Mouse (Mus musculus) heart, adult 18-20 months (tissue): ENCODE measurements around the gene Nup210. TPM values are rescaled to one million over a fixed set of nuclear protein-coding genes. Genes with fewer than 3 reads are reported as not detected.

ENCODE experiments used
- total RNA-seq, 2 experiments: library from RNA; stranded (reverse); gene quantifications; 2 replicates each; pipeline ENCODE4 v1.2.3; 2021

The Nup210 gene
- total RNA-seq, 2 experiments from 2014 or later, result 2.6 to 6.9 TPM

Other genes with a start within 250 kb of the Nup210 start
- gene Iqsec1, start 128.1 kb downstream of the Nup210 start, total RNA-seq, result 100 to 1,000 TPM; 133 to 153 TPM
- gene Hdac11, start 39.8 kb upstream of the Nup210 start, total RNA-seq, result 10 to 100 TPM; 20.9 to 21.3 TPM
- gene Fbln2, start 95.6 kb upstream of the Nup210 start, total RNA-seq, result 10 to 100 TPM; 42.0 to 43.1 TPM